Mouse (Mus musculus): Measurements from ENCODE around the gene Dcaf8. TPM values are rescaled to one million over a fixed set of nuclear protein-coding genes. Genes with fewer than 3 reads are reported as not detected.

Gene Dcaf8
- polyA plus RNA-seq, 1 experiment from 2014 or later, result 133 TPM

DNA sequence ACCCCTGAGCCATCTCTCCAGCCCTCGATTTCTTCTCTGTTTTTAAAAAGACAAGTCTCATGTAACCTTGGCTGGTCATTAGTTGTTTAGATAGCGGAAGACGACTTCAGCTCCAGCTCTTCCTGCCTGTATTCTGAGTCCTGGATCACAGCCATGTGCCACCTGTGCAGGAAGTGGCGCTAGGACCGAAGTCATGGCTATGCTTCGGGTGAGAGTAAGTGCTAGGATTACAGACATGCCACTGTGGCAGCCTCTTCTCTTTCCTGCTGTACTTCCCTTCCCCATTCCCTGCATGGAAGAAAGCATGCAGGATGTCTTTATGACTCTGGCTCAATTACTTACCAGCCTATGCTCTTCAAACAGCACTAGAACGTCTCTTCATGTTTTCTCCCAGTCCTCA lies 31.2 kb downstream of the Dcaf8 start:
- 78% methylated on average over 7 of the region's 7 CpGs for WGBS
- Histone ChIP-seq H3K4me2 (replicated peaks) (no peak overlapping the region), H3K4me1 (no peaks in the 10 kb centered on the region), H3K9me3 (no peaks in the 10 kb centered on the region), H3K4me3 (no peak overlapping the region), H3K36me3 (peaks cover 70% of the 10 kb centered on the region), H3K27ac (replicated peaks) (no peak overlapping the region), H3K9ac (replicated peaks) (no peak overlapping the region), H3K27me3 (no peaks in the 10 kb centered on the region)
- no peak for ATAC-seq (ENCODE audit: low FRiP score, low read depth)

DNA sequence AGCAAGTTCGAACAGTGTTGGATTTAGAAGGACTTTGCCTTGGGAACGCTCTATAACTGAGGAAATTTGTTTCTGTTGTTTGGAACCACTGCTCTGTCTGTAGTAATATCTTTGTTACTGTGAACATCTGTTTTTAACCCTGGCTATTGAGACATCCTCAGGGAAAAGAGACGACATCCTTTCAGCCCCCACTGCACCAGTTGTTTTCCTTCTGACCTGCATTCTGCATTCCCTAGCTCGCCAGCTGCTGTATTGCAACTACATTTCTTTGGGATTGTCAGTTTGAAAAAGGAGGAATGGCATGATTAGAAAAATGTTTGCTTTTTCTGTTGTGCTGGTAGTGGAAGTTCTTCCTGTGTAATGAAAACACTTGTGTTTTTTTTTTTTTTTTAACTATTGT lies 33.0 kb downstream of the Dcaf8 start:
- Histone ChIP-seq H3K4me2 (replicated peaks) (no peak overlapping the region), H3K4me3 (no peak overlapping the region), H3K36me3 (peaks cover 65% of the 10 kb centered on the region), H3K9me3 (no peaks in the 10 kb centered on the region), H3K9ac (replicated peaks) (no peak overlapping the region), H3K27ac (replicated peaks) (no peak overlapping the region), H3K27me3 (no peaks in the 10 kb centered on the region), H3K4me1 (no peaks in the 10 kb centered on the region)
- no peak for ATAC-seq (ENCODE audit: low FRiP score, low read depth)
- 83% methylated on average over 4 of the region's 4 CpGs for WGBS

DNA sequence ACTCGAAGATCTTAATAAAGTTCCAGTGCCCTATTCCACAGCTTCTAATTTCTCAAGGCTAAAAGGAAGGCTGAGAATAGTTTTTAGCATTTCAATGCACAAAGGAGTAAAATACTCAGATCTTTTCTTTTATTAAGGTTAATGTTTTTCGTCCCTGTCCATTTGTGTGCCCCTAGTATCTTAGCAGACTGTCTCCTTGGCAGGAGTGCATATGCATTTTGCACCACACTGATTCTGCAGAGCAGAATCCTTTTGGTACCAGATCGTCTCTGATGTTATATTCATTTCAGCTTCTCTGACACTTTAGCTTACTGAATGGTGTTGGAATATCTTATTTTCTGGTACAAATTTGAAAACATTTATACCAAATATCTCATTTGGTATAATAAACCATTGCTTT lies 33.9 kb downstream of the Dcaf8 start:
- WGBS, result 96% methylated on average over 3 of the region's 3 CpGs
- Histone ChIP-seq H3K27me3 (no peaks in the 10 kb centered on the region), H3K9ac (replicated peaks) (no peak overlapping the region), H3K4me3 (no peak overlapping the region), H3K4me2 (replicated peaks) (no peak overlapping the region), H3K9me3 (no peaks in the 10 kb centered on the region), H3K36me3 (peaks cover 69% of the 10 kb centered on the region), H3K4me1 (no peaks in the 10 kb centered on the region), H3K27ac (replicated peaks) (no peak overlapping the region)
- no peak for ATAC-seq (ENCODE audit: low FRiP score, low read depth)

DNA sequence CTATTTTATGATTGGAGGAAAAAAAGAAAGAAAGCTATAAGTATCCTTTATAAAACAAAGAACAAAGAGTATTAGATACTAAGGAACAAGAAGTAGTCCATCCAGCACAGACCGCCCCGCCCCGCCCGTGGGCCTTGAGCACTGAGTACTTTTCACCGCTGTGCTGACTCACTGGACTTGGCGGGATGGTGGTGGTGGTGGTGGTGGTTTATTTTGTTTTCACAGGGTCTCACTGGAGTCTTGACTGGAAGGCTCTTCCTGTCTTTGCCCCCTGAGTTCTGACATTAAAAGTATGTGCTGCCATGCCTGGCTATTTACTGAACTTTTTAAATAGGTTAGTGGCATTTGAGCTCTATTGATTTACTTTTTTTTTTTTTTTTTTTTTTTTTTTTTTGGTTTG lies 35.2 kb downstream of the Dcaf8 start:
- H3K36me3 ChIP-seq, result peaks cover 74% of the 10 kb centered on the region
- WGBS, result 98% methylated on average over 6 of the region's 6 CpGs

DNA sequence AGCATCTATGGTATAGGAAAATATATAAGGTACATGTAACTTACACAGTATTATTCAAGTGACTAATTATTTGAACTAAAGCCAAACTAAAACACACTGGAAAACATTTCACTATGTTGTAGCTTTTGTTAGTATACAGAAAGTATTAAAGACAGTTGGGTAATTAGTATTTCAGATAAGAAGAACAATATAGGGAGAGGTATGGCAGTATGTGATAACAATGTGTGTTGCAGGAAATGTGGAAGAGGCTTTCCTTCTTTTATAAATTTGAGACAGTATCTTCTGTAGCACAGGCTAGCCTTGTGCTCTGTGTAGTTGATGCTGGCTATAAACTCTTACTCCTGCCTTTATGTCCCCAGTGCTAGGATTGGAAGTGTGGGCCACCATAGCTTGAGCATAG lies 36.0 kb downstream of the Dcaf8 start:
- Histone ChIP-seq H3K27me3 (no peaks in the 10 kb centered on the region), H3K9me3 (no peaks in the 10 kb centered on the region), H3K9ac (replicated peaks) (no peak overlapping the region), H3K36me3 (peaks cover 74% of the 10 kb centered on the region), H3K4me2 (replicated peaks) (no peak overlapping the region), H3K4me1 (no peaks in the 10 kb centered on the region), H3K4me3 (no peak overlapping the region), H3K27ac (replicated peaks) (no peak overlapping the region)
- ATAC-seq (ENCODE audit: low FRiP score, low read depth), result no peak

More for the DNA sequence above, 35.2 kb downstream of the Dcaf8 start:
- ATAC-seq (ENCODE audit: low FRiP score, low read depth), result no peak
- Histone ChIP-seq H3K27ac (replicated peaks) (no peak overlapping the region), H3K4me1 (no peaks in the 10 kb centered on the region), H3K9ac (replicated peaks) (no peak overlapping the region), H3K4me2 (replicated peaks) (no peak overlapping the region), H3K4me3 (no peak overlapping the region), H3K27me3 (no peaks in the 10 kb centered on the region), H3K9me3 (no peaks in the 10 kb centered on the region)

DNA sequence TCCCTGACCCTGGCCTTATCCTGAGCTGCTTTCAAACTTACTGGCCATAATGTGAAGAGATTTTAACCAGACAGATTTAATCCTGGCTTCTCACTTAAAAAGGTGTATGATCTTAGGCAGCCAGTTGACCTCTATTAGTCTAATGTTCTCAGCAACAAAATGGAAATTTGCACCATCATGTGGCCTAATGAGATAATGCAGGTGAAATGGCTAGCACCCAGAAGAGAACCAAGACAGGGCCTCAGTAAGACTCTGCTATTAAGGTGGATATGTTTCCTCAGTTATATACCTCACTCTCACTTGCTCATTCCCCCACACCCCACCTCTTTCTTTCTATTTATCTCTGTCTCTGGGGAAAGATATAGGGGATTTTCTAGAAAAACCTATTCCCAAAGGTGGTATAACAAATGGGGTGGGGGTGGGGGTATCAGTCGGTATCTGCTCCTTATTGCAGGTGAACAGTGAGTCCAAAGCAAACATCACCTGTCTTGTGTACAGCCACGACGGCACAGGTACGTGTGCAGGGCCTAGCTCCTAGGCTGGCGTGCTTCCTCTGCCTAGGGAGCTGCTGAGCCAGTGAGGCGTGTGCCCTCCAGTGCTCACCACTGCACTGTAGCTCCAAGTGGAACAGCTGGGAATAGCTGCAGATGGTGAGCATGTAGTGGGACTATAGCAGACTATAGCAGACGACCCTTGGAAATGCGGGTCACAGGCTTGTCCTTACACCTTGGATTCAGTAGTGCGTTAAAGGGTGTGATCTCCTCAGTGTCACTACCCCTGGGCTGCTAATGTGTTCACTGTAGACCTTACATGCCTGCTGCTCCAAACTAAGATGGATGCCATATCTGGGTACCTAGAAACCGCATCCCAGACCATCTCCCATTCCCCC lies 38.8 kb downstream of the Dcaf8 start:
- ATAC-seq (ENCODE audit: low FRiP score, low read depth), result peak; percentile 19; the same call in 1 of the 2 replicates
- H3K4me1 ChIP-seq, result no peaks in the 10 kb centered on the region
- H3K9me3 ChIP-seq, result no peaks in the 10 kb centered on the region
- no peak overlapping the region for H3K27ac ChIP-seq (replicated peaks)
- no peak overlapping the region for H3K4me2 ChIP-seq (replicated peaks)
- no peak overlapping the region for H3K4me3 ChIP-seq
- WGBS, result 95% methylated on average over 10 of the region's 10 CpGs
- no peak overlapping the region for H3K9ac ChIP-seq (replicated peaks)
- no peaks in the 10 kb centered on the region for H3K27me3 ChIP-seq
- peaks cover 77% of the 10 kb centered on the region for H3K36me3 ChIP-seq

DNA sequence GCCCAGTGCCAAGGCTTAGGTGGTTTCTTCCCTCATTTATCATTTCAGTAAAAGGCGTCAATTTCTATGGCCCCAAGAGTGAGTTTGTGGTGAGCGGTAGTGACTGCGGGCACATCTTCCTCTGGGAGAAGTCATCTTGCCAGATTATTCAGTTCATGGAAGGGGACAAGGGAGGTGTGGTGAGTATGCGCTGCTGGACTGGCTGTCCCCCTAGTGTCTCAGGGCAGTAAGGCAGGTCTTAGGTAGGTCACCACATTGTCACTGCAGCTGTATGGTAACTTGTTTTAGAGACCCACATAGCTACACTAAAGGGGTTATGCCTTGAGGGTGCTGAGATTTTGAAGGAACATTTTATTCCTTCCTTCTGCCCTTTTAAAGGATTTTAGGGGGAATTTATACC lies 41.0 kb downstream of the Dcaf8 start:
- Histone ChIP-seq H3K36me3 (peaks cover 81% of the 10 kb centered on the region), H3K9me3 (no peaks in the 10 kb centered on the region), H3K9ac (replicated peaks) (no peak overlapping the region), H3K27ac (replicated peaks) (no peak overlapping the region), H3K4me2 (replicated peaks) (no peak overlapping the region), H3K27me3 (no peaks in the 10 kb centered on the region), H3K4me1 (no peaks in the 10 kb centered on the region), H3K4me3 (no peak overlapping the region)
- 70% methylated on average over 4 of the region's 4 CpGs for WGBS
- peak; percentile 50; the same call in 1 of the 2 replicates for ATAC-seq (ENCODE audit: low FRiP score, low read depth)

DNA sequence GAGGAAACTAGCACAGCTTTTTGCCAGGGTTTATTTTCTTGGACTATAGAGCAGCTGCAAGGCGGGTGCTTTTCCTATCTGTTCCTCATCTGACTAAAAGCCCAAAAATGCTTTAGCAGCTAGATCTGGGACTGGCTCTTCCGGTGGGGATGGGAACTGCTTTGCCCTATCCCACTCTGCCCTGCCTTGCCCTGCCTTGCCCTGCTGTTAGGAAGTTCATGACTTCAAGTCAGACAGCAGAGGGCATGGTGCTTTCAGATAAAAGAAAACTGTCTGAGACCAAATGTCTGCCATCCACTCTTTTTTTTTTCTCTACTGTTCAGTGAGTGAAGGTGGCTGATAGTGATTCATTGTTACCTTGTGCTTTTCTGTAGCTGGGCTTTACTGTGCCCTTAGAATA lies 43.7 kb downstream of the Dcaf8 start:
- Histone ChIP-seq H3K27me3 (no peaks in the 10 kb centered on the region), H3K4me2 (replicated peaks) (no peak overlapping the region), H3K4me3 (no peak overlapping the region), H3K4me1 (peaks cover 5% of the 10 kb centered on the region; the same call in 1 of the 2 replicates), H3K9me3 (no peaks in the 10 kb centered on the region), H3K36me3 (peaks cover 83% of the 10 kb centered on the region), H3K27ac (replicated peaks) (no peak overlapping the region), H3K9ac (replicated peaks) (no peak overlapping the region)
- ATAC-seq (ENCODE audit: low FRiP score, low read depth), result no peak
- WGBS, result 86% methylated on average over 2 of the region's 2 CpGs

DNA sequence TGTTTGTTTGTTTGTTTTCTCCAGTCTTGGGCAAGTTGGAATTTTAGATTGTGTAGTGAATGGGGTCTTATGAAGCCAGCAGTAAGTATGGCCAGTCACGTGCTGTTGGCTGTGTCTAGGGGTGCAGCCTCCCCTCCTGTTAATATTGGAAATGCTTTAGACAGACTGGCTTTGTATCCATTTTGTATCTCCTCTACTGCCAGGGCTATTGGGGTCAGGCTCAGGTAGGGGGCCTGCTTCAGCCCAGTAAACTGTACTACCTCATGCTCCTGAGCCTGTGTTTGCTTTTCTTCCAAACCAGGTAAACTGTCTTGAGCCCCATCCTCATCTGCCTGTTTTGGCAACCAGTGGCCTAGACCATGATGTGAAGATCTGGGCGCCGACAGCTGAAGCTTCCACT lies 44.3 kb downstream of the Dcaf8 start:
- Histone ChIP-seq H3K36me3 (peaks cover 83% of the 10 kb centered on the region), H3K27ac (replicated peaks) (no peak overlapping the region), H3K9ac (replicated peaks) (no peak overlapping the region), H3K9me3 (no peaks in the 10 kb centered on the region), H3K4me3 (no peak overlapping the region), H3K4me1 (peaks cover 5% of the 10 kb centered on the region; the same call in 1 of the 2 replicates), H3K4me2 (replicated peaks) (no peak overlapping the region), H3K27me3 (no peaks in the 10 kb centered on the region)
- no peak for ATAC-seq (ENCODE audit: low FRiP score, low read depth)
- WGBS, result 91% methylated on average over 3 of the region's 3 CpGs

DNA sequence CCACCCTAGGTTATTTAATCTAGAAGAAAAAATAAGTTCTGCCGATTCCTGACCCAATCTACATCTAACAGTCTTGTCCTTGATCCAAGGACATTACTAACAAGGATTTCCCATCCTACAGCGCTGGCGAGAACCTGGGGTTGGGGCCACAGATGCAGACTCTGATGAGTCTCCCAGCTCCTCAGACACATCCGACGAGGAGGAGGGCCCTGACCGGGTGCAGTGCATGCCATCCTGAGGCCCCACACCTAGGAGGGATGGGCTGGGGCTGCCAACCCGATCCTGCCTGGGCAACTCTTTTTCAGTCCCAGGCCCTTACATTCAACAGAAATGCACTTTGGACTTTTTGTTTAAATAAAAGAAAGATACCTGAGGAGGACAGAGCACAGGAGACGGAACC lies 46.6 kb downstream of the Dcaf8 start:
- Histone ChIP-seq H3K9me3 (no peaks in the 10 kb centered on the region), H3K4me3 (no peak overlapping the region), H3K36me3 (peaks cover 84% of the 10 kb centered on the region), H3K4me2 (replicated peaks) (no peak overlapping the region), H3K4me1 (peaks cover 10% of the 10 kb centered on the region; the same call in 1 of the 2 replicates), H3K9ac (replicated peaks) (0 out of 2 replicates have a peak overlapping the region, but pooled peaks have one; percentile 20), H3K27me3 (no peaks in the 10 kb centered on the region), H3K27ac (replicated peaks) (0 out of 2 replicates have a peak overlapping the region, but pooled peaks have one; percentile 56)
- ATAC-seq (ENCODE audit: low FRiP score, low read depth), result no peak
- WGBS, result 83% methylated on average over 8 of the region's 8 CpGs

DNA sequence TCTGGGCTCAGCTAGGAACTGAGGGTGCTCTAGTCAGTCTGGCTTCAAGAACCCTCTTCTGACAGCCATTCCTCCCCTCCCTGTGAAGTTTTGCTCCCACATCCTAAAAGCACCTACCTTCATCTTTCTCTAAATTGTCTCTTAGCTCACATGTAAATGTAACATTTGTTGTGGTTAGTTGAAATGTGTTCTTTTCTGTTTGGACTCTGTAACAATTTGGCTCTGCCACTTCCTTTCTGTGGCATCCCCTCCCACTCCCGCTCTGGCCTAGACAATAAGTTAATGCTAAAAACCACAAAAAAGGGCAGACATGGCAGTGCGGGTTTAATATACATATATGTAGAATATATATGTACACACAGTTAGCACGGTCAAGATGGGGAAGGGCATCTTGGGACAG lies 49.3 kb downstream of the Dcaf8 start:
- Histone ChIP-seq H3K27ac (replicated peaks) (no peak overlapping the region), H3K4me2 (replicated peaks) (no peak overlapping the region), H3K36me3 (peaks cover 74% of the 10 kb centered on the region), H3K4me1 (peaks cover 37% of the 10 kb centered on the region), H3K4me3 (no peak overlapping the region), H3K9me3 (no peaks in the 10 kb centered on the region), H3K9ac (replicated peaks) (no peak overlapping the region), H3K27me3 (no peaks in the 10 kb centered on the region)
- ATAC-seq (ENCODE audit: low FRiP score, low read depth), result no peak
- 85% methylated on average over 3 of the region's 3 CpGs for WGBS

DNA sequence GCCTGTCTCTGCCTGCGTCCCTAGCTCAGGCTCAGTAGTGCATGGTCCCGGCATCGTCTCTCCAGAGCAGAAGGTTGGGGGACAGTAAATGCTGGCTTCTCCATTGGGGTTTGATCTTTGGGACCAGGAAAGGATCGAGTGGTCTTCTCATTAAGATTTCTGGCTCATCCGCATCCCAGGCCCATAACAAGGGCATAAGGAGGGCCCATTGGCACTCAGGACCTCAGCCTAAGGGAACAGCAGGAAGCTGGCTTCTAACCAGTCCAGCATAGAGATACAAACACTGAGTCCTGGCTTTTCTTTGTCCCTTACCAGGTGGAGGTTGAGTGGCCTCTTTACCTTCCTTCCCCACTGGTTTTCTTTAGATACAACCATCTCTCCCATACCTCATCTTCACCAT lies 50.0 kb downstream of the Dcaf8 start:
- peaks cover 67% of the 10 kb centered on the region for H3K36me3 ChIP-seq
- H3K4me1 ChIP-seq, result peaks cover 44% of the 10 kb centered on the region
- no peak overlapping the region for H3K9ac ChIP-seq (replicated peaks)
- H3K9me3 ChIP-seq, result no peaks in the 10 kb centered on the region
- no peak overlapping the region for H3K4me3 ChIP-seq
- no peaks in the 10 kb centered on the region for H3K27me3 ChIP-seq
- 82% methylated on average over 5 of the region's 5 CpGs for WGBS
- peak overlapping the region; percentile 61 for H3K27ac ChIP-seq (replicated peaks)
- no peak for ATAC-seq (ENCODE audit: low FRiP score, low read depth)
- H3K4me2 ChIP-seq (replicated peaks), result no peak overlapping the region

Data from midbrain, embryonic 12.5 days (tissue).